Mouse (Mus musculus) stomach, postnatal 0 days (tissue): Measurements from ENCODE around the gene Ttn.

Source experiments
- CTCF ChIP-seq: IDR thresholded peaks from 2 replicates; pipeline ENCODE4 v1.5.1; 2016; ENCODE audit warnings: antibody characterized with exemption, low read depth, mild to moderate bottlenecking, moderate library complexity
- EP300 ChIP-seq: optimal IDR thresholded peaks from 2 replicates; pipeline ENCODE3; 2016; ENCODE audit warnings: antibody characterized with exemption

DNA sequence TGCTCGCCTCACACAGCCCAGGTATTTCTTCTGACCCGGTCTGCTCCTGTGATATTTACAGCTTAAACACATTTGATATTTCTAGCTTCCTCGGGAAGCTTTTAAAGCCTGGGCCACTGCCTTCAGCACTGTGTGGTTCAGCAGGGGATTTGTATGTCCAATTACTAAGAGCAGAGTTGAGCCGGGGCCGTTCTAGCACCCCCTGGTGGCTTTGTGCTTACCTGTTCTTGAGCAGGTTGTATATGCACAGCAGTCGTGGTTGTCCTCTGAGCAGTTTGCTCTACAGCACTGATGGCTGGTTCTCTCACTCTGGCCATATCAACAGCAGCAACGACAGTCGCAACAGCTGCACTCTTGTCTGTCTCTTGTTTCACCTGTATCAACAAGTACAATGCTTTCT is 13.4 kb downstream of the Ttn start:
- TF ChIP-seq CTCF (peak; percentile 86), EP300 (no peak)
